Mouse (Mus musculus) erythroblast, embryonic 14.5 days (primary cell): Measurements from ENCODE around the gene Naa16. TPM values are rescaled to one million over a fixed set of nuclear protein-coding genes. Genes with fewer than 3 reads are reported as not detected.

Experiments
- H3K27me3 ChIP-seq: 2 replicates; pipeline ENCODE4 v1.6.1; 2012; ENCODE audit warnings: inconsistent platforms; ENCODE audit not compliant: control insufficient read depth
- H3K36me3 ChIP-seq: 2 replicates; pipeline ENCODE4 v1.6.1; 2012; ENCODE audit warnings: mild to moderate bottlenecking, inconsistent platforms; ENCODE audit not compliant: control insufficient read depth
- H3K4me1 ChIP-seq: 2 replicates; pipeline ENCODE4 v1.6.1; 2012; ENCODE audit warnings: inconsistent platforms; ENCODE audit not compliant: control insufficient read depth
- H3K4me3 ChIP-seq: replicated peaks from 2 replicates; pipeline ENCODE3; 2012; ENCODE audit warnings: moderate library complexity, mild to moderate bottlenecking, inconsistent platforms
- H3K9me3 ChIP-seq: 2 replicates; pipeline ENCODE4 v1.6.1; 2012; ENCODE audit warnings: low read length, inconsistent platforms, mixed read lengths; ENCODE audit not compliant: control insufficient read depth
- GATA1 ChIP-seq: IDR thresholded peaks from 2 replicates; pipeline ENCODE4 v1.6.1; 2012; ENCODE audit warnings: low read length, inconsistent platforms, mixed read lengths
- TAL1 ChIP-seq: IDR thresholded peaks from 3 replicates; pipeline ENCODE4 v1.6.1; 2012; ENCODE audit warnings: low read length, inconsistent platforms, mixed read lengths
- polyA plus RNA-seq: library from polyadenylated mRNA; stranded (reverse); fragments of >175 nt; gene quantifications from 2 replicates; pipeline ENCODE4 v1.2.3, GENCODE M21; 2012

Naa16 gene
- polyA plus RNA-seq, 1 experiment, result 1.8 TPM

DNA sequence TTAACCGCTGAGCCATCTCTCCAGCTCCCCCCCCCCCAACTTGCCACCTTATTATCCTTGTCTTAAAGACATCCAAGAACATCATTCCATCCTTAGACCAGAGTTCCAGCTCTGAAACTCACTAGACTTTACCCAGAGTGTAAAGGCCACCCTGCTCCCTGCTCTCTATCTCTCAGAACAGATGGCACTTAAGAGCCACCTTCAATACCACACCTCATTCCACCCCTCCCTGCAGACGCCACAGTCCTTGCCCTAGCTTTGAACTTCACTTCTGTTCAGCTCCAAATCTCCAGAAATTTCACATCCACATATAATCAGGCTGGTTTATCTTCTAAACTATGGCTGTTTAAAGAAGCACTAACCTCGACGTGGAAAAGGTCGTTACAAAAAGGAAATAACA, 95.6 kb downstream of the Naa16 start:
- Histone ChIP-seq H3K36me3 (peaks cover 99% of the 10 kb centered on the region), H3K27me3 (peaks cover 4% of the 10 kb centered on the region; the same call in 1 of the 2 replicates), H3K9me3 (no peaks in the 10 kb centered on the region), H3K4me3 (peak overlapping the region; percentile 74), H3K4me1 (peaks cover 92% of the 10 kb centered on the region)
- peak; percentile 32; the same call in 1 of the 2 replicates for TF ChIP-seq GATA1
- TF ChIP-seq TAL1, result peak; percentile 75

DNA sequence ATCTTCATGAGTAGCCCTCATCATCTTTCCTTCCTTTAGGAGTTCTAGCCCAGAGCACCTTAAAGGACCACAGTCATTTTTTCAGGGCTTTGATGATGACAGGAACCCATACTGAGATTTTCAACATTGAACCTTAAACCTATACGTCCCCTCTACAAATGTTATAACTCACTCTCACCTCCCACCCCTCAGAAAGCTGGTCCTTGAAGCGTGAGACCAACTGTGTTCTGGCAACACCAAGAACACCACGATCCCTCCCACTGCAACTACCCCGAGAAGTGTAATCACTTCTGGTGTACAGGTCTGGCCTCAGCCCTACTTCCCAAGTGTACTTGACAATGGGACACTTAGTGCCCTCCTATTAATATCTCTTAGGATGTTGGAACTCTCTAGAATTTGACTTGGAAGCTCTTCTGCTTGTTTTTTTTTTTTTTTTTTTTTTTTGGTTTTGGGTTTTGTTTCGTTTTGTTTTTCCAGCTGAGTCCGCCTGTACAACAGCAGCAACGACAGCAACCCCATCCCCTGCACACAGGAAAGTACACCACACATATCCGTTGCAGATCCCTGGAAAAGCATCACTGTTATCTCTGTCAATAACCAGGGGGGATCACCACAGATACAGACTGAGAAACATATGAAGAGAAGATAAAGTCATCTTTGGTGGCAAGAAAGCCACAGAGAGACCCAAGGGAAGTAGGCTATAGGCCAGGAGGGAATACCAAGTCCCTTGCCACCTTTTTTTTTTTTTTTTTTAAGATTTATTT, 96.3 kb downstream of the Naa16 start:
- Histone ChIP-seq H3K36me3 (peaks cover 99% of the 10 kb centered on the region), H3K9me3 (no peaks in the 10 kb centered on the region), H3K27me3 (peaks cover 2% of the 10 kb centered on the region; the same call in 1 of the 2 replicates), H3K4me1 (peaks cover 92% of the 10 kb centered on the region), H3K4me3 (peak overlapping the region; percentile 57)
- TF ChIP-seq TAL1 (no peak), GATA1 (no peak)

GRCm38 (mm10) chr14:79293119-79293780, 97.3 kb downstream of the Naa16 start:
- Histone ChIP-seq H3K4me3 (peak overlapping the region; percentile 24), H3K36me3 (peaks cover 99% of the 10 kb centered on the region)

DNA sequence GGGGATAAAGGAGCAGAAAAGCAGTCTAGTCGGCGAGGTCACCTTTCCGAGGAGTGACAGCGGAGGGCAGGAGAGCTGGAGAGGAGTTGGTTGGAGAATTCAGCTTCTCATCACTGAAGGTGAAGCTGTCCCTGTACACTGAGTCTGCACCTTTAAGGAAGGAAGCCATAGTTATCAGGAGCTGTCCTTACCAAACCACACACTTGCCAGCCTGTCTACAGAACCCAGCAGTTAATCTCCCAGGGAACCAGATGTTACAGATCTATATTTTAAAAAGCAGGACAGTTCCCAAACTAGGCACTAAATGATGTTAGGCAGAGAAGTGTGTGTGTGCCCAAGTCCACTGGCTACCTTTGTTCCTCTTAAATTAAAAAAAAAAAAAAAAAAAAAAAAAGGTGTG, 98.9 kb downstream of the Naa16 start:
- Histone ChIP-seq H3K4me1 (peaks cover 72% of the 10 kb centered on the region), H3K36me3 (peaks cover 93% of the 10 kb centered on the region)

More at GRCm38 (mm10) chr14:79293119-79293780, 97.3 kb downstream of the Naa16 start:
- peaks cover 85% of the 10 kb centered on the region for H3K4me1 ChIP-seq
- no peaks in the 10 kb centered on the region; the same call in 1 of the 2 replicates for H3K27me3 ChIP-seq
- no peaks in the 10 kb centered on the region for H3K9me3 ChIP-seq
- no peak for TF ChIP-seq GATA1
- TF ChIP-seq TAL1, result no peak

GRCm38 (mm10) chr14:79290683-79291425, 99.7 kb downstream of the Naa16 start:
- Histone ChIP-seq H3K27me3 (no peaks in the 10 kb centered on the region; the same call in 1 of the 2 replicates), H3K4me1 (peaks cover 64% of the 10 kb centered on the region), H3K4me3 (no peak overlapping the region), H3K9me3 (no peaks in the 10 kb centered on the region), H3K36me3 (peaks cover 85% of the 10 kb centered on the region)
- TF ChIP-seq TAL1 (no peak), GATA1 (no peak)

More for the DNA sequence above, 98.9 kb downstream of the Naa16 start:
- Histone ChIP-seq H3K9me3 (no peaks in the 10 kb centered on the region), H3K27me3 (no peaks in the 10 kb centered on the region; the same call in 1 of the 2 replicates), H3K4me3 (no peak overlapping the region)
- TF ChIP-seq TAL1, result no peak
- TF ChIP-seq GATA1, result no peak

- TF ChIP-seq TAL1 (no peak), GATA1 (no peak)
- Histone ChIP-seq H3K4me3 (no peak overlapping the region), H3K9me3 (no peaks in the 10 kb centered on the region), H3K27me3 (no peaks in the 10 kb centered on the region; the same call in 1 of the 2 replicates), H3K4me1 (peaks cover 55% of the 10 kb centered on the region), H3K36me3 (peaks cover 76% of the 10 kb centered on the region)
Measured at GRCm38 (mm10) chr14:79289909-79290308, 100.7 kb downstream of the Naa16 start.

DNA sequence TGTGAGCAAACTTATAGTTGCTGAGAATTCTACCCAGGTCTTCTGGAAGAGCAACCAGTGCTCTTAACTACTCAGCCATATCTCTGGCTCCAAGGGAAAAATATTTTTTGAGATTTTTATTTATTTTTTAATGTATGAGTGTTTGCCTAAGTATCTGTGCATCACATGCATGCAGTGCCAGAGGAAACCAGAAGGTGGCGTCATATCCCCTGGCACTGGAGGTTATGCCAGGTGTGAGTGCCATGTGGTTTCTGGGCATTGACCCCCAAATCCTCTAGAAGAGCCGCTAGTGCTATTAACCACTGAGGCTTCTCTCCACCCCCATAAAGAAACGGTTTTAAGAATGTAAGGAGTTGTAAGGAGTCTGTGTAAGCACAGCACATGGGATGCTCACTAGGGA, 102.3 kb downstream of the Naa16 start:
- peaks cover 61% of the 10 kb centered on the region for H3K36me3 ChIP-seq
- no peaks in the 10 kb centered on the region; the same call in 1 of the 2 replicates for H3K27me3 ChIP-seq
- H3K9me3 ChIP-seq, result no peaks in the 10 kb centered on the region
- no peak for TF ChIP-seq TAL1
- TF ChIP-seq GATA1, result no peak
- H3K4me1 ChIP-seq, result peaks cover 40% of the 10 kb centered on the region
- no peak overlapping the region for H3K4me3 ChIP-seq

DNA sequence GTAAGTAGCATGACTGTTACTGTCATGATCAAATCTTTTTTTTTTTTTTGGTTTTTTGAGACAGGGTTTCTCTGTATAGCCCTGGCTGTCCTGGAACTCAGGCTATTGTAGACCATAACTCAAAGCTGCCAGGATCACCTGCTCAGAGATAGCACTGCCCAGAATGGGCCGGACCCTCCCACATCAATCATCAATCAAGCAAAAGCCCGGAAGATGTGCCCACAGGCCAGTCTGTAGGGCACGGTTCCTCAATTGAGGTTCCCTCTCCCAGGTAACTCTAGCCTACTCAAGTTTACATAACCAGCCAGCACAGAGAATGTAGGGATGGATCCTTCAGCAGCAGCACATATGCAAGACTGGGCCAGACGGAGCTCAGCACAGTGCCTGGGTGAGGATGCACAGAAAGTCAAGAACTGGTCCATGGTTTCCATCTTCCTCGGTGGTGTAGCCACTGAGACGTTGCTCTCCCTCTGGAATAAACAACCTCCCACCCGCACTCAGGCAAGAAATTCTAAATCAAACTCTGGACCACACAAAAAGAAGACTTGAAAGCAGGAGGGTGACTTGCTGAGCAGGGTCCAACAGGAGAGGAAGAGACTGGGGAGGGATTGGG, 103.2 kb downstream of the Naa16 start:
- TF ChIP-seq GATA1, result no peak
- no peak for TF ChIP-seq TAL1
- H3K27me3 ChIP-seq, result no peaks in the 10 kb centered on the region; the same call in 1 of the 2 replicates
- no peaks in the 10 kb centered on the region for H3K9me3 ChIP-seq

More for the DNA sequence above, 103.2 kb downstream of the Naa16 start:
- Histone ChIP-seq H3K4me1 (peaks cover 35% of the 10 kb centered on the region), H3K36me3 (peaks cover 52% of the 10 kb centered on the region), H3K4me3 (no peak overlapping the region)
